Mouse (Mus musculus): Measurements from ENCODE around the gene Corin.

Corin gene

GRCm38 (mm10) chr5:72330648-72331047 is 173.6 kb downstream of the Corin start:
- no peak for DNase-seq (ENCODE audit: low read depth, low spot score)

GRCm38 (mm10) chr5:72329453-72329852 is 174.8 kb downstream of the Corin start:
- DNase-seq (ENCODE audit: low read depth, low spot score): no peak

- no peak for DNase-seq (ENCODE audit: low read depth, low spot score)
Observed at GRCm38 (mm10) chr5:72315282-72315681, 189.0 kb downstream of the Corin start.

DNA sequence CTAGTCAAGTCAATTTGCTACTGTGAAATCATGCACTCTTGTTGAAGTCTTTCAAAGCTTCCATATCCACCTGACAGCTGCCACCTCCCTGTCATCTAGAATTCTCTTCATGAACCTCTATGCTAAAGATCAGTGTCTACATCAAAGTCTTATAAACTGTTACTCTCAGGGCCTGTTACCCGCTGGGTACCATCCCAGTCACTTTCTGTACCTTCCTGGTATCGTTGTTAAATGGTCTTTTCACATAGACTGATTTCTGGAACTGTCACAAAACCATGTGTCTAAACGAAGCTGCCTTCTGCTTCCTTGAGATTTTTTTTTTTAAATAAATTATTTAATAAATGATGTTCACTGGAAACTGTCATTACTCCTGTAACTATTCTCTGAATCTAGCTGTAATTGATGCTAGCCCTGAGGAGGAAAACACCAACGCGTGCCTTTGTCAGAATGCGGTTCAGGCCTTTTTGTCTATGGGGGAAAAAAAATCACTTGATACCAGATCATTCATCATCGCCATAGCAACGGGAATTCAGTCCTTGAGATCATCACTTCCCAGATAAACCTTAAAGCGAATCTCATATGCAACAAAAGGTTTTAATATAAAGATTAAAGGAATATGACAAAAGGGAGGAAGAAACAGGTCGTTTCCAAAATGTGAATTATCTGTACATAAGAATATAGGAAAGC is 205.7 kb downstream of the Corin start:
- DNase-seq (ENCODE audit: low read depth, low spot score): no peak

- DNase-seq (ENCODE audit: low read depth, low spot score): no peak
Observed at GRCm38 (mm10) chr5:72285077-72285476, 219.2 kb downstream of the Corin start.

DNA sequence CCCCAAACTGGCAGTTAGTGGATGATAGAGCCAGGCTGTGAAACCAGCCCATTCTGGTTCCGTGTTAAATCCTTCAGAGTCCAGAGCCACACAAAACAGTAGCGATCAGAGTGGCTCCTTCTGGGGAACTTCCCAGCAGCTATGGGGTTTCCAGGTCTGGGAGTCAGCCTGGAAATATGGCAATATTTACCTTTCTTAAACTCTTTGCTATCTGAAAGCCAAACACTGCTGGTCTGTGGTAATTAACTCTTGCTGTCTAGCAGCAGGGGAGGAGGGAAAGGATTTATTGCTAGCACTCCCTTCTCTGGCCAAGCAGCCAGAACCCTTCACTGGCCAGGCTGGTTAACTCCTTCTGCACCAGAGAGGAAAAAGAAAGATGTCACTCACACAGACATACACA is 221.4 kb downstream of the Corin start:
- DNase-seq (ENCODE audit: low read depth, low spot score): no peak

GRCm38 (mm10) chr5:72269652-72270051 is 234.6 kb downstream of the Corin start:
- peak; percentile 8 for DNase-seq (ENCODE audit: low read depth, low spot score)

DNA sequence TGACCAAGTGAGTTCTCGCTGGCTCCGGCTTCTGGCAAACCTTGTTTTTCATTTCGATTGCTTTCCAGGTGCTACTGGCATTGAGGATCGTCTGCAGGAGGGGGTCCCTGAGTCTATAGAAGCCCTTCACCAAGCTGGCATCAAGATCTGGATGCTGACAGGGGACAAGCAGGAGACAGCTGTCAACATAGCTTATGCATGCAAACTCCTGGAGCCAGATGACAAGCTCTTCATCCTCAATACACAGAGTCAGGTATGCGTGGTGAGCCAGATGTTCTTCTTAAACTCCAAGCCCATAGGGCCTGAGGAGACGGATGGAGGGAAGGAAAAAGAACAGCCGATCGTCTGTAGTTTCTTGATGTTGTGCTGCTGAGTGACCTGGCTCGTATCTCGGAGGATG is 235.1 kb downstream of the Corin start:
- DNase-seq (ENCODE audit: low read depth, low spot score): no peak

- DNase-seq (ENCODE audit: low read depth, low spot score): no peak
Observed at GRCm38 (mm10) chr5:72266955-72267535, 237.2 kb downstream of the Corin start.

GRCm38 (mm10) chr5:72264195-72264751 is 240.0 kb downstream of the Corin start:
- no peak for DNase-seq (ENCODE audit: low read depth, low spot score)

- no peak for DNase-seq (ENCODE audit: low read depth, low spot score)
Observed at GRCm38 (mm10) chr5:72261802-72262324, 242.4 kb downstream of the Corin start.

- DNase-seq (ENCODE audit: low read depth, low spot score): peak; percentile 18
Observed at GRCm38 (mm10) chr5:72259298-72259621, 245.0 kb downstream of the Corin start.

DNA sequence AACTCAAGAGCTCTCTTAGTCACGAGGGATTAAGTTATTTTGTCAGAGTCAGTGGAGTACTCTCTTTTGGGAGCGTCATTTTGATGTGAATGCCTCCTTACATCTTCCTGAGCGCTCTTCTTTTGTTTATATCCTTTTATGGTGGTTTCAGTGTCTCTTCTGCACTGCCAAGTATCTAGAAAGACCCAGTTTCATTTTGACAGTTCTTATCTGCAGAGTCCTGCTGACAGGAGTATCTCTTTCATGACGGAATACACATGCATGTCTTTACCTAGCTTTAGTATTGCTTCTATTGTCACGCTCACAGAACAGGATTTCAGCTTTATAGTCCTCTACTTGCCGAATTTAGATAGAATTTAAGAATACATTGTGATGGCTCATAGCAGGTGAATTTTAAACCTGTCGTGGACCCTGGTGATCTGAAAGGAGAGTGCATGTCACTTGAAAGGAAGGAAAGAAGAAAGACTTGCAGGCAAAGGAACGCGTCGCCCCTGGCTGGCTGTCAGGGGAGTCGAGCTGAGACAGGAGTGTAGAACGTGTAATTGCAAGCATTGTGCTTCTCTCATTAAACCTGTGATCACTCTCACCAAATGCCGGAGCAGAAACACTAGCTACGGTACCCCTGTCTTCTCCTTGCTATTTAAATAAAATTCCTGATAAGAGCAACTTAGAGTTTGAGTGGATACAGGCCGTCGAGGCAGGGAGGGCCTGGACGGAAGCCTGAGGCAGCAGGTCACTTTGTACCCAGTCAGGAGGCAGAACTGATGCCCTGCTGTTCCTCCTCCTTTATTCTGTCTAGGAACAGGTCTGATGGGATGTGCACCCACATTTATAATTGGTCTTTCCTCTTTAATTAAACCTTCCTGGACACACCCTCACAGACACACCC is 245.6 kb downstream of the Corin start:
- DNase-seq (ENCODE audit: low read depth, low spot score): no peak

DNA sequence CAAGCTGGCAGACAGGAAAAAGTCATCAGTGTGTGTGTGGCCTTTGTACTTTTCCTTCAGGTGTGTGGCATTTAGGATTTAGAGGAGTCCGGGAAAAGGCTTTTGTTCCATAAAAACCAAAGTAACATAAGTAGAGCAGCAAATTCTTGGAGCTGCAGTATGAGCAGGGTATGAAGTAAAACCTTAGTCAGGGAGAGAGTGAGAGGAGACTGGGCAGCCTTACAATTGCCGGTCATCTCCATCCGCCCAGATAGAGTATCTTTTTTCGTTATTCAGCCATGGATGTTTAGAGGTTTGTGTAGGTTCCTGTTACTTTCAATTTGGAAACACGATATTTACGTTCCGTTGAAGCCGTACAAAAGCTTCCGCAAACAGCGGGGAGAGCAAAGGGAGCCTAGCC is 247.2 kb downstream of the Corin start:
- DNase-seq (ENCODE audit: low read depth, low spot score): no peak

GRCm38 (mm10) chr5:72254958-72255357 is 249.3 kb downstream of the Corin start:
- no peak for DNase-seq (ENCODE audit: low read depth, low spot score)

GRCm38 (mm10) chr5:72250180-72250579 is 254.1 kb downstream of the Corin start:
- DNase-seq (ENCODE audit: low read depth, low spot score): no peak
